Mouse (Mus musculus): ENCODE data around the gene Hsf3. TPM values are rescaled to one million over a fixed set of nuclear protein-coding genes. Genes with fewer than 3 reads are reported as not detected.
"Not testable (repeated sequence)": the region's sequence is repeated elsewhere in the genome, so short reads cannot be mapped to it uniquely, and the experiment has no call there.

Gene Hsf3
- polyA plus RNA-seq (2015; fragmentation: Nextera tagmentation; extraction: Ambion mirVana) = not detected in 2 replicates

- 17% methylated on average over 9 of the region's 9 CpGs for WGBS
- peak; percentile 45; the same call in 1 of the 2 replicates for ATAC-seq
- Histone ChIP-seq H3K9me3 (replicated peaks; ENCODE audit: control insufficient read depth, low read length, poor library complexity, severe bottlenecking) (no peaks in the 10 kb centered on the region), H3K4me3 (ENCODE audit: low read depth, low read length) (peak within 1 kb of the TSS; percentile 4; the same call in 1 of the 2 replicates), H3K4me1 (ENCODE audit: control insufficient read depth, insufficient read depth, low read length) (no peaks in the 10 kb centered on the region), H3K27me3 (ENCODE audit: control insufficient read depth, insufficient read depth, low read depth, low read length) (no peaks in the 10 kb centered on the region), H3K4me2 (ENCODE audit: low read length) (peak within 1 kb of the TSS; percentile 10), H3K36me3 (ENCODE audit: control insufficient read depth, insufficient read depth, low read length) (no peaks in the 10 kb centered on the region), H3K9ac (ENCODE audit: low read depth, low read length) (no peak within 1 kb of the TSS), H3K27ac (ENCODE audit: low read length) (no peak within 1 kb of the TSS)
Observed at GRCm38 (mm10) chrX:96456201-96456963, at the start of gene Hsf3. Hsf3 (minus strand) TSS chrX:96456294.

- Histone ChIP-seq H3K4me1 (ENCODE audit: control insufficient read depth, insufficient read depth, low read length) (no peaks in the 10 kb centered on the region), H3K9me3 (replicated peaks; ENCODE audit: control insufficient read depth, low read length, poor library complexity, severe bottlenecking) (no peaks in the 10 kb centered on the region), H3K36me3 (ENCODE audit: control insufficient read depth, insufficient read depth, low read length) (no peaks in the 10 kb centered on the region), H3K4me3 (ENCODE audit: low read depth, low read length) (no peak overlapping the region), H3K27me3 (ENCODE audit: control insufficient read depth, insufficient read depth, low read depth, low read length) (no peaks in the 10 kb centered on the region), H3K27ac (ENCODE audit: low read length) (no peak overlapping the region), H3K4me2 (ENCODE audit: low read length) (no peak overlapping the region), H3K9ac (ENCODE audit: low read depth, low read length) (no peak overlapping the region)
- ATAC-seq = no peak
- 60% methylated on average over 1 of the region's 1 CpGs for WGBS
Observed at GRCm38 (mm10) chrX:96501580-96501979, 45.5 kb upstream of the Hsf3 start.

GRCm38 (mm10) chrX:96455149-96455548 lies 945 bp downstream of the Hsf3 start, which contains the start of gene Heph:
Heph (plus strand) TSS chrX:96455359.
- WGBS = 66% methylated on average over 2 of the region's 2 CpGs
- no peak for ATAC-seq
- no peak within 1 kb of the TSS for H3K27ac ChIP-seq (ENCODE audit: low read length)
- no peaks in the 10 kb centered on the region for H3K4me1 ChIP-seq (ENCODE audit: control insufficient read depth, insufficient read depth, low read length)
- H3K9ac ChIP-seq (ENCODE audit: low read depth, low read length) = no peak within 1 kb of the TSS
- H3K36me3 ChIP-seq (ENCODE audit: control insufficient read depth, insufficient read depth, low read length) = no peaks in the 10 kb centered on the region
- H3K27me3 ChIP-seq (ENCODE audit: control insufficient read depth, insufficient read depth, low read depth, low read length) = no peaks in the 10 kb centered on the region
- no peaks in the 10 kb centered on the region for H3K9me3 ChIP-seq (replicated peaks; ENCODE audit: control insufficient read depth, low read length, poor library complexity, severe bottlenecking)
- 0 out of 2 replicates have a peak within 1 kb of the TSS, but pooled peaks have one; percentile 4 for H3K4me3 ChIP-seq (ENCODE audit: low read depth, low read length)
- H3K4me2 ChIP-seq (ENCODE audit: low read length) = peak within 1 kb of the TSS; percentile 10

- Histone ChIP-seq H3K4me1 (ENCODE audit: control insufficient read depth, insufficient read depth, low read length) (no peaks in the 10 kb centered on the region), H3K4me2 (ENCODE audit: low read length) (no peak overlapping the region), H3K9ac (ENCODE audit: low read depth, low read length) (no peak overlapping the region), H3K27ac (ENCODE audit: low read length) (no peak overlapping the region), H3K27me3 (ENCODE audit: control insufficient read depth, insufficient read depth, low read depth, low read length) (no peaks in the 10 kb centered on the region), H3K36me3 (ENCODE audit: control insufficient read depth, insufficient read depth, low read length) (no peaks in the 10 kb centered on the region), H3K4me3 (ENCODE audit: low read depth, low read length) (no peak overlapping the region), H3K9me3 (replicated peaks; ENCODE audit: control insufficient read depth, low read length, poor library complexity, severe bottlenecking) (no peaks in the 10 kb centered on the region)
- no peak for ATAC-seq
Observed at GRCm38 (mm10) chrX:96419383-96419782, 36.7 kb downstream of the Hsf3 start.

GRCm38 (mm10) chrX:96417733-96418132 lies 38.4 kb downstream of the Hsf3 start:
- no peak overlapping the region for H3K4me3 ChIP-seq (ENCODE audit: low read depth, low read length)
- ATAC-seq = no peak
- no peak overlapping the region for H3K4me2 ChIP-seq (ENCODE audit: low read length)
- no peaks in the 10 kb centered on the region for H3K9me3 ChIP-seq (replicated peaks; ENCODE audit: control insufficient read depth, low read length, poor library complexity, severe bottlenecking)
- 64% methylated on average over 1 of the region's 1 CpGs for WGBS
- no peaks in the 10 kb centered on the region for H3K27me3 ChIP-seq (ENCODE audit: control insufficient read depth, insufficient read depth, low read depth, low read length)
- no peaks in the 10 kb centered on the region for H3K36me3 ChIP-seq (ENCODE audit: control insufficient read depth, insufficient read depth, low read length)
- H3K4me1 ChIP-seq (ENCODE audit: control insufficient read depth, insufficient read depth, low read length) = no peaks in the 10 kb centered on the region
- no peak overlapping the region for H3K9ac ChIP-seq (ENCODE audit: low read depth, low read length)
- no peak overlapping the region for H3K27ac ChIP-seq (ENCODE audit: low read length)

- no peaks in the 10 kb centered on the region for H3K4me1 ChIP-seq (ENCODE audit: control insufficient read depth, insufficient read depth, low read length)
- no peaks in the 10 kb centered on the region for H3K36me3 ChIP-seq (ENCODE audit: control insufficient read depth, insufficient read depth, low read length)
- no peak overlapping the region for H3K9ac ChIP-seq (ENCODE audit: low read depth, low read length)
- H3K27ac ChIP-seq (ENCODE audit: low read length) = no peak overlapping the region
- 95% methylated on average over 1 of the region's 1 CpGs for WGBS
- no peak overlapping the region for H3K4me3 ChIP-seq (ENCODE audit: low read depth, low read length)
- H3K9me3 ChIP-seq (replicated peaks; ENCODE audit: control insufficient read depth, low read length, poor library complexity, severe bottlenecking) = no peaks in the 10 kb centered on the region
- no peak for ATAC-seq
- no peak overlapping the region for H3K4me2 ChIP-seq (ENCODE audit: low read length)
- H3K27me3 ChIP-seq (ENCODE audit: control insufficient read depth, insufficient read depth, low read depth, low read length) = no peaks in the 10 kb centered on the region
Observed at GRCm38 (mm10) chrX:96416970-96417369, 39.1 kb downstream of the Hsf3 start.

- not testable (repeated sequence) for H3K9me3 ChIP-seq (replicated peaks; ENCODE audit: control insufficient read depth, low read length, poor library complexity, severe bottlenecking); H3K4me1 ChIP-seq (ENCODE audit: control insufficient read depth, insufficient read depth, low read length); ATAC-seq; H3K4me3 ChIP-seq (ENCODE audit: low read depth, low read length); H3K27me3 ChIP-seq (ENCODE audit: control insufficient read depth, insufficient read depth, low read depth, low read length); H3K27ac ChIP-seq (ENCODE audit: low read length); H3K4me2 ChIP-seq (ENCODE audit: low read length); H3K9ac ChIP-seq (ENCODE audit: low read depth, low read length); H3K36me3 ChIP-seq (ENCODE audit: control insufficient read depth, insufficient read depth, low read length)
- WGBS = 82% methylated on average over 4 of the region's 4 CpGs
Observed at GRCm38 (mm10) chrX:96415351-96415750, 40.7 kb downstream of the Hsf3 start.

- Histone ChIP-seq H3K4me3 (ENCODE audit: low read depth, low read length) (no peak overlapping the region), H3K4me1 (ENCODE audit: control insufficient read depth, insufficient read depth, low read length) (no peaks in the 10 kb centered on the region), H3K9me3 (replicated peaks; ENCODE audit: control insufficient read depth, low read length, poor library complexity, severe bottlenecking) (no peaks in the 10 kb centered on the region), H3K36me3 (ENCODE audit: control insufficient read depth, insufficient read depth, low read length) (no peaks in the 10 kb centered on the region), H3K27me3 (ENCODE audit: control insufficient read depth, insufficient read depth, low read depth, low read length) (no peaks in the 10 kb centered on the region), H3K9ac (ENCODE audit: low read depth, low read length) (no peak overlapping the region), H3K4me2 (ENCODE audit: low read length) (no peak overlapping the region), H3K27ac (ENCODE audit: low read length) (no peak overlapping the region)
- 76% methylated on average over 2 of the region's 2 CpGs for whole genome bisulfite sequencing
- no peak for ATAC-seq
Observed at GRCm38 (mm10) chrX:96339108-96339507, 117.0 kb downstream of the Hsf3 start.

- ATAC-seq = no peak
- 57% methylated on average over 4 of the region's 4 CpGs for WGBS
- Histone ChIP-seq H3K4me3 (ENCODE audit: low read depth, low read length) (no peak overlapping the region), H3K4me1 (ENCODE audit: control insufficient read depth, insufficient read depth, low read length) (no peaks in the 10 kb centered on the region), H3K9ac (ENCODE audit: low read depth, low read length) (no peak overlapping the region), H3K27ac (ENCODE audit: low read length) (no peak overlapping the region), H3K27me3 (ENCODE audit: control insufficient read depth, insufficient read depth, low read depth, low read length) (no peaks in the 10 kb centered on the region), H3K36me3 (ENCODE audit: control insufficient read depth, insufficient read depth, low read length) (no peaks in the 10 kb centered on the region), H3K9me3 (replicated peaks; ENCODE audit: control insufficient read depth, low read length, poor library complexity, severe bottlenecking) (no peaks in the 10 kb centered on the region), H3K4me2 (ENCODE audit: low read length) (no peak overlapping the region)
Observed at GRCm38 (mm10) chrX:96329764-96330163, 126.3 kb downstream of the Hsf3 start.
